Mouse (Mus musculus) CH12.LX (cell line): ENCODE results near the gene Ikzf4.

Source experiments
- HCFC1 ChIP-seq: IDR thresholded peaks from 2 replicates; pipeline ENCODE4 v1.6.1; 2012; ENCODE audit warnings: low read depth, mild to moderate bottlenecking, inconsistent platforms, low read length, improper control_type of control experiment
- RCOR1 ChIP-seq: conservative IDR thresholded peaks from 2 replicates; pipeline ENCODE4 v1.6.1; 2012; ENCODE audit warnings: low read depth, mild to moderate bottlenecking, inconsistent platforms, low read length, improper control_type of control experiment
- USF1 ChIP-seq: IDR thresholded peaks from 2 replicates; pipeline ENCODE4 v1.6.1; 2014; ENCODE audit warnings: low read depth, mild to moderate bottlenecking, inconsistent platforms, low read length, improper control_type of control experiment

- TF ChIP-seq RCOR1 (no peak), HCFC1 (no peak), USF1 (no peak)
Measured at GRCm38 (mm10) chr10:128655254-128655653, 9.5 kb upstream of the Ikzf4 start.
